Mouse (Mus musculus) heart, adult 9 months (tissue): ENCODE data around the gene Wdr13.
"Not testable (repeated sequence)": the region's sequence is repeated elsewhere in the genome, so short reads cannot be mapped to it uniquely, and the experiment has no call there.

Source experiments
- DNase-seq, 2 experiments: peaks; one replicate each; pipeline ENCODE4 v3.0.0; 2022; ENCODE audit warnings: low spot score in 2 of 2

Gene Wdr13

DNA sequence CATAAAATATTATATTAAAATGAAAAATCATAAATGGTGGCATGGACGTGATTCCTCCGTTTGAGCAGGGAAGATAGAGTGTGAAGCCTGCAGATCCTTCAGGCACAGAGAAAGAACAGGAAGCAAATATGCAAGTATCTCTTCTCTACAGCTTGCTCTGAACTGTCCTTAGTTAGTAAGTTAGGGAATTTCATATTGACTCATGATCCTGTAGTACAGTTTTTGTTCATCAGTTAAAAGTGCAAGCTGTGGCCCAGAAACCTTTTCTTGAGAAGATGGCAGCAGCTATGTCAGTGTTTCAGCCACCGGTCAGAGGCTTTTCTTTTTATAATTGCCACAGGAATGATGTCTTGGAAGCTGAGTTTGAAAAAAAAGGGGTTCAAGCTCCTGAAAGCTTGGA, 27.7 kb downstream of the Wdr13 start:
- DNase-seq: no peak

DNA sequence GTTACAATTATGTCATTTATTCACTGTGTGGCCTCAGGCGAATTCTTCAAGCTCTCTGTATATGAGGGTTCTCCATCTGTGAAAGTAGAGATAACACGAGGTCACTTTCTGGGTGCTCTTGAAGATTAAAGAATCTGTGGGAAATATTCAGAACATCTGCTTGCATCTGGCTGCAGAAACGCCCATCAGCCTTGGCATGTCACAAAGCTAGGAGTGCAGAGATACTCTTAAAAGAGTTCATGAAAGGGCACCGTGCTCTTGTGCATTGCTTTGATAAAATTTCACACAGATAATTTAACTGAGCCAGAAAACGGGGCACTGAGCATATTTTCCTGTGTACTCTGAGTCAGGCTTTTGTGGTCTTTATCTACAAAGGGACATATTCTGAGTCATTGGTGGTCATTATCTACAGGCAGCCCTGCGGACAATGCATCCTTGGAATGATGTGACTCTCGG, 30.5 kb downstream of the Wdr13 start:
- no peak for DNase-seq

DNA sequence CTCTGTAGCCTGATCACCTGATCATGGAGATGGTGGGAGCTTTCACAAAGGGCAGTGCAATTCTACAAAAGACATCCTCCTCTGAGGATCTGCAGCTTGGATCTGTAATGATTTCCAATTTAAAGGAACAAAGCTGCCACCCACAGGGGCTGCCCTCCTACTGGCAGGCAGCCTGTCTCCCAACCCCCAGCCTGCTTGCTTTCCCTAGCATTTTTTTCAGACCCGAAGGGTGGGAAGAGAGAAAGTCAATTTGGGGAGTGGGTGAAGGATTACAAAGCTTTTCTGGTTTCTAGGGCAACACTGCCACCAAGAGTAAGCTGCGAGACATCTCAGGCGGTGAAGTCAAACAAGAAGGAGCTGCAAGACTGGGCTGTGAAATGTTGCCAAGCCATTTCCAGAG, 31.7 kb downstream of the Wdr13 start:
- DNase-seq: no peak

DNA sequence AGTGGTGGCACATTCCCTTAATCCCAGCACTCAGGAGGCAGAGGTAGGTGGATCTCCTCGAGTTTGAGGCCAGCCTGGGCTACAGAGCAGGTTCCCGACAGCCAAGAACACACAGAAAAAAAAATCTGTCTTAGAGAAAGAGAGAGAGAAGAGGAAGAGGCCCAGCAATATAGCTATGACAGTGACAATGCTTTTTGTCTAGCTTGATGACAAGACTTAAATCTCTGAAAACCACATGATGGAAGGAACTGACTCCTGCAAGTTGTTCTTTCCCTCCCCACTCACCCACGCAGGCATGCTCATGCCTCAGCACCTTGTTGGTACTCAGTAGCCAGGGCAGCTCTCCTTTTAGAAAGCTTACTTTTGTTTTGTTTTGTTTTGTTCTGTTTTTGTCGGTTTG, 33.3 kb downstream of the Wdr13 start:
- DNase-seq: no peak

DNA sequence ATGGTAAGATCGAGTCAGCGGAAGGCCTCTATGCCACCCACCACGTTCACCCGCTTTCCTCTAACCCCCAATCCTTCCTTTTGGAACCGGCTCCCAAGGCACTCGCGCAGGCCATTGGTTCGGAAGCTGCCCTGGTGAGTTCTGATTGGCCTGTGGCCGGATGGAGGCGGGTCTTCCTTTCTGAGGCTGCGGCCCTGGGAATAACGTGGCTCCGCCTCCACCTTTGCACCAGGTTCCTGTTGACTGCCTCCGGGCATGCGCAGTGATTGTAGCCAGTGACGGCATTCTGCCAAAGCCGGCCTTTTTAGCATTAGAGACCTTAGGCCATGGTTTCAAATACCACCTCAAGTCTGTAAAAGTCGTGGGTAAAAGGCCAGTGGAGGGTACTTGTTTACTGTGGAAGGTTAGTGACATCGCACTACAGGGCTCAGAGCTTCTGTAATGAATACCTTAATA, 35.9 kb downstream of the Wdr13 start:
- DNase-seq: peak; percentile 96

DNA sequence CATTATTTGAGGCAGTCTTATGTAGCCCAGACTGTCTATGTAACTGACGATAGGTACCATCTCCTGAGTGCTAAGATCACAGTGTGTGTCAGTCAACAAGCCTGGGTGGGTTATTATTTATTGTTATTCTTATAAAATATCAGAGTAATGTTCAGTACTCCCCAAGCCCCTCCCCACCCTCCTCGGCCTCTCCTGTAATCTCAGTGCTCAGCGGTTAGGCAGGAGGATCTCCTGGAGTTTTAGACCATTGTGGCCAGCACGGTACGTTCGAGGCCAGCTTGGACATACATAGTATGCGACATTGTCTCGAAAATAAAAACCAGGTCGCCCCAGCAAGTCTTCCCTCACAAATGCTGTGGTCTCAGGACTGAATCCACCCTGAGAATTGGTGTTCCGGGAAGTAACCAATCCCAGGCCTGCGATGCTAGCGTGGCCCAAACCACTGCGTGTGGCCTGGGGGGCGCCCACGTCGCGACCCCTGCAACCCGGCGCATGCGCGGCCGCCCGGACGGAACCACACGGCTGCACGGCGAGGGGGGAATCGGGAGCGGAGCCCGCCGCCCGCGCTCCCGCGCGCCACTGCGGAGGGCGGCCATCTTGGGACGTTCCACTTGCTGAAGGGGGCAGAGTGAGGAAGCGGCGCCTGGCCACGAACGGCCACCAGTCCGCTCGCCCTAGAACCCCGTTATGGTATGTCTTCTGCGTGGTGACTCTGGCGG, 36.5 kb downstream of the Wdr13 start:
- peak; percentile 90 to 94 for DNase-seq

DNA sequence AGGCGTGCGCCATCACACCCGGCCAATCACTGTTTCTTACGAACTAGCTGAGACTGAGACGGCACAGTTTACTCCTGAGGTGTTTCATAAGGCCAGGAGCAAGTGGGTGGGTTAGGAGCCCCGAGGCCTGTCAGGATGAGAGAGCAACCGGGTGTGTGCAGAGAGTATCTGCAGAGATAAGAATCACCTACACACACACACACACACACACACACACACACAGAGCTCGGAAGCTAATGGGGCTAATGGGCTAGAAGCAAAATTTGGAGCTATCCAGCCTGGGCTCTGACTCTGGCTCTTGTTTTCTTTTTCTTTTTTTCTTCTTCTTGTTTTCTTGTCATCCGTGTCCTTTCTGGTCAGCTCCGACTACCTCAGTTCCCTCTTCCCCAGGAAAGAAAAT, 37.1 kb downstream of the Wdr13 start:
- DNase-seq: no peak

DNA sequence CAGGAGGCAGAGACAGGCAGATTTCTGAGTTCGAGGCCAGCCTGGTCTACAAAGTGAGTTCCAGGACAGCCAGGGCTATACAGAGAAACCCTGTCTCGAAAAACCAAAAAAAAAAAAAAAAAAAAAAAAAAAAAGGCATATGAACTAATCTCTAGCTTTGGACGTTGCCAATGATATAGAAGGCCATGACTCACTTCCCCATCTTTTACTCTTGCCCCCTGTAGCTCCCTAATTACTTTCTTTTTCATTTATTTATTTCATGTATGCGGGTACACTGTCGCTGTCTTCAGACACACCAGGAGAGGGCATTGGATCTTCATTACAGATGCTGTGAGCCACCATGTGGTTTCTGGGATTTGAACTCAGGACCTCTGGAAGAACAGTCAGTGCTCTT, 41.7 kb downstream of the Wdr13 start:
- not testable (repeated sequence) for DNase-seq

DNA sequence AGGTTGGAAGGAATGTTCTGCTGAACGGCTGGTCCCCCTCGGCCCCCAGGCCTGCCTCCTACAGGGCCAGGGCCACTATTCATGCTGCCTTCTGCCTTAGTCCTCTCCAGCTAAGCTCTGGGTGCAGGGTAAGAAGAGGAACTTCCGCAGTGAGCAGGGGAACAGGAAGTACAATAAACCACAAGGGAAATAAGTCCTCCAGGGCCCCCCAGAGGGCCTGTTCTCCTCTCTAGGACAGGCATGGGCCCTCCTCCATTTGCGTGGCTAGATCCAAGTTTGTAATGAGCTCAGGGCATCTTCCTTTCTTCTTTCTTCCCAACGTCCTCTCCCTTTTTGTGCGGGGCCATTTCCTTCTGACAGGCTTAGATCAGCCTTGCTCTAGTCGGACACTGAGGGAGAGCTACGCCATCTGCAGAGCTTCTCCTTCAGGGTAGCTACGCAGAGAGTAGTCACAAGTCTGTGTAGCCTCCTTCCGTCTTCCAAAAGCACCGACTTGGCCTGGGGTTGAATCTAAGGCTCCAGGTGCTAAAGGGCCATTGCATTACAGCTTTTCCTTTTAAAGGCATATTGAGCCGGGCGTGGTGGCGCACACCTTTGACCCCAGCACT, 42.2 kb downstream of the Wdr13 start, which contains the start of gene Was:
Gene Was (minus strand): TSS at position 153 of the 608 bp plus-strand sequence.
- DNase-seq: peak; percentile 23 to 42

DNA sequence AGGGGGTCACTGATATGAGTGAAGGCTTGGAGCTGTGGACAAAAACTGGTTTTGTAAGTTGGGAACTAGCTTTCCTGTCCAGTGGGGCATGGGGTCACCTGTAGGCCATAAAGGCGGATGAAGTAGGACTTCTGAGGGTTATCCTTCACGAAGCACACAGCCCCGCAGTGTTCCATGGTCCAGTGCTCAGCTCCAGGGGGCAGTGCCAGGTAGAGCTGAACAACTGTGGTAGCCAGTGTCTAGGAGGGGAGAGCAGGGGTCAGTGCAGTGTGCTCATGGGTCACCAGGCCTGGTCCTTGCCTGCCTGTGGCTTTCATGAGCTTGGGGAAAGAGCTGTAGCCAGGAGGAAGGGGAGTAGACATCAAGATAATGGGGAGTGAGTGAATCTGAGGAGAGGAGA, 42.9 kb downstream of the Wdr13 start:
- no peak for DNase-seq

DNA sequence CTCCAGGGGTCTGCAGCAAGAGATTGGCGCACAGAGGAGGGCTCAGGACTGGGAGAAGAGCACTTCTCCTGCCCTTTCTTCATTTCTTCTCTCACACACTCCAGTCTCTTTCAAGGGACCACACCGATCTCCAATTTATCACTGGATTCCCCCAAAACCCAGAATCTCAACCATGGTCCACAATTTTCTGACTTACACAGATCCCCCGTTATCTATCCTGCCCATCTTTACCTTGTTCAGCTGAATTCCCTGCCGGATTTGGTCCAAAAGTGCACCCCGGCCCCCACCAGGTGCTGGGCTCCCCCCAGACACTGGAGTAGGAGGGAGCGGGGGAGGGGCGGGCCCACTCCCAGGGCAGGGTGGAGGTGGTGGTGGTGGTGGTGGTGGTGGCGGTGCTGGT, 47.1 kb downstream of the Wdr13 start:
- no peak for DNase-seq

DNA sequence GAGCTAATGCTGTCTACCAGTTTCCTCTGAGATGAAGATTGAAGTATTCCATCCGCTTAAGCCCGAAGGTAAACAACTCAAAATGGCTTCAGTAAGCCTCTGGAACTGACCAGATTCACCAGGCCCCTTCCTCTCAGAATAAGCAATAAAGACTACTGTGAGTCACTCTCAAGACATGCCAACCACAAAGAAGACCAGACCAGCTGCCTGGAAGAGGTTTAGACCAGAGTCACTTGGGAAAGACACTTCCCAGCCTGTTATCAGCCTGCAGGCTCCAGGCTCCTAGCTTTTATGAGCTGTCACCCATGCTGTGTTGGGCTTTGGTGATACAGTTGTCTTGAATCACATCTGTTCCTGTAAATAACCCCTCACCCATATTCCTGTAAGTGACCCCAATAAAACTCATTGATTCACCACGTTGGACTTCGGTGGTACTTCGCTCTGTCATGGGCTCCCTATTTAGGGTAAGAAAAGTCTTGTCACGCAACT, 47.9 kb downstream of the Wdr13 start:
- DNase-seq: no peak

DNA sequence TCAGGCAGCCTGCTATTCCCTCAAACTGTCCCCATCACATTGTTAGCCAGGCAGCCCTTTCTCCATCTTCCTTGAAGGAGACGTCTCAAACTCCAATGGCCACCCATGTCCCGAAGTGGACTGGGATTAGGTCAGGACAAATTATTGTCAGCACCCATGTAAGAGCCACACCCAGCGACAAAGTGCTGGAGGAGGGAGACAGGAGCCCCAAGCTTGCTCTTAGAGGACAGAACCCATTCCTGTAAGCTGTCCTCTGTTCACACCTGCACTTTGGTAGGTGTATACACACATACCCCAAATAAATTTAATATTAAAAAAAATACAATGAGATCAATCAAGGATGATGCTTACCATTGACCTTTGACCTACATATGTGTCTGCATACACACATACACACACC, 57.6 kb downstream of the Wdr13 start:
- DNase-seq: no peak

DNA sequence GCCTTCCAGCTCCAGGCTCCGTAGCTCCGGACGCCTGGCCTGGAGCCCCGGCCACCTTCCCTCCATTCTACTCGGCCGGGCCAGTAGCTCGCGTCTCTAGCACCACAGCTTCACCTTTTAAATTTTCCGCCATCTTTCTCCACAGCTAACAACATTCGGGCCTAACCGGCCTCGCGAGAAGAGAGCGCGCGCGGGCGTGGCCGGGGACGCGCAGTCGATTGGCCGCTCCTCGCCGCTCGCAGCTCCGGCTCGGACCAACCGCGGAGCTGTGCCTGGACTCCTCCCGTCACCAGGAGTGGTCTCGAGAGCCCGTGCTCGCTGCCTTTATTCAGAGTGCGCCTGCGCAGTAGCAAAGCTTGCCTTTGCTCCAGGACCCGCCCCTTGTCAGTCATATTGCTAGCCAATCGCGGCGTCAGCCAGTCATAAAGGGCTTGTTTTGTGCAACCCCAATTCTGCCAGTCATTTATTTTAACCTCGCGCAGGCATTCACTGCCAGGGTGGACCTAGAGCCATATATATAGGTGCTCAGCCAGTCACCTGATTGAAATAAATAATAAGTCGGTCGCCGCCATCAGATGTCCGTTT, 58.2 kb downstream of the Wdr13 start, which contains the start of gene Suv39h1:
Gene Suv39h1 (minus strand): TSS at position 331 of the 585 bp plus-strand sequence.
- DNase-seq: peak; percentile 95 to 96

DNA sequence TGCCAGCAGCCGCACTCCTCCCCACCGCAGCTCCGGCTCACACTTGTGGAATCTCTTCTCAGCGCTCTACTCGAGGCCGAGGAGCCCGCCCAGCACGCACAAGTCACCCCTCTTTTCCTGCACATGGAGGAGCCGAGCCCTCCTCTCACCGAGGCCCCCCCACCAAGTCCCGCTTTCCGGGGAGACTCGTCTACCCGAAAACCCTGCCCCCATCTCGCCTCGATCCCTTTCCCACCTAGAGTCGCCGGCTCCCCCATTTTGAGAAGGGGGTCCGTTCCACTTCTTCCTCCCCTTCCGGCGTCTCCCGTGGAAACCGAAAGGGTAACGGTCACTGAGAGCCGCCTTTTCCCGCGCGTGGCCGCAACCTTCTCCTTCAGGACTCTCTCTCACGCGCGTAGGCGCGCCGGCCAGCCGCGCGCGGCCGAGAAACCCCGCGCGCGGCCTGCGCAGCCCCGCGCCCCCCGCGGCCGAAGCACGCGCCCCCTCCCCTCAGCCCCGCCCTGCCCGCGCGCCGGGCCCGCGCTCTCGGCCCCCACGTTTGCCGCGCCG, 58.7 kb downstream of the Wdr13 start:
- no peak for DNase-seq
